Mouse (Mus musculus) cerebellum, adult 2 months (tissue): ENCODE measurements around the gene Slc25a26.
A peak's percentile ranks its signal among the peaks of the same experiment; 100 is the strongest.

Experiments used
- CTCF ChIP-seq: fragments of 200-500 bp; IDR thresholded peaks from 2 replicates; pipeline ENCODE4 v1.5.1; 2011; ENCODE audit warnings: low read depth, mild to moderate bottlenecking, control low read depth, low read length, moderate library complexity, borderline replicate concordance; ENCODE audit not compliant: insufficient read depth
- POLR2A ChIP-seq: fragments of 200-500 bp; IDR thresholded peaks from 2 replicates; pipeline ENCODE4 v1.6.1; 2011; ENCODE audit warnings: low read length, control low read depth, borderline replicate concordance; ENCODE audit not compliant: insufficient read depth

- no peak for TF ChIP-seq CTCF
- TF ChIP-seq POLR2A = peak; percentile 48; the same call in 1 of the 2 replicates
Measured at GRCm38 (mm10) chr6:94499897-94500623, at the start of gene Slc25a26.
